Mouse (Mus musculus): ENCODE measurements at regions not wholly inside any gene's neighbourhood (a gene's known extent, or its start where the extent isn't known, plus 50 kb on each side); places are given as distances from the start of the nearest gene placed in this dataset.

DNA sequence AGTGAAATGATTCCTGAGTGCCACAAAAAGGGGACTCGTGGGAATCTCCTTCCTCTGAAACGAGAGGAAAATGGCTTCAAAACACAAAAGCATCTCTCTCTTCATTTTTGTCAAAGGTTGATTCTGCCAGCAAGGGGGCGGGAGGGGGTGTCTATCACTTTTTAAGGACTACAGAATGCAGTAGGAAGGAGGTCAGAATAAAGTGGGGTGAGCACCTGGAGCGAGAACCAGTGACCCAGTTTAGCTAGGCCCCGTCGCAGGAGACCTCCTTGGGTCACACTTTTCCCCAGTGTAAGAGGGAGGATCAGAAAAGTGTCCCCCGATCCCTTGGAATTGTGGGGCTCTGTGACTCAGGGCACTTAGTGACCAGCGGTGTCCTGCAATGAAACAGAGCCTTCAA, 133.1 kb downstream of the Tgfb2 start:
- ATAC-seq (replicated peaks; ENCODE audit: poor library complexity) = no peak

- ATAC-seq (replicated peaks; ENCODE audit: poor library complexity) = peak; percentile 36
Measured at GRCm38 (mm10) chr1:186572092-186572491, 133.7 kb downstream of the Tgfb2 start.

GRCm38 (mm10) chr1:186568496-186568895, 137.3 kb downstream of the Tgfb2 start:
- no peak for ATAC-seq (replicated peaks; ENCODE audit: poor library complexity)

DNA sequence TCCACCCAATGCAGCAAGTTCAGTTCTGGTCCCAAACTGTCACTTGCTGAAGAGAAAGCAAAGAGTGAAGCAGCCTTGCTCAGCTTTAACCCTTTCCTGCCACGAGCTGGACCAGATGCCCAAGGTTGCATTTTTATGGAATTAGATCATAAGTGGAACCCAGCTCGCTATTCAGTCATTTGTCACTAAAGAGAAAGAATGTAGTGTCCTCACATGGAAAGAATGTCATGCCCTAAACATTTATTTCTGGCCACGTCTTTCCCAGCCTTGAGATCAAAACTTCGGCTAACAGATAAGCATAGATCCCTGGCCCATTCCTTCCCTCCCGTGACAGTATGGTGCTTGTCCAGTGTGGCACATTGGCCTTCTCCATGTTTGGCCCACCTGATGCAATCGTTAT, 137.7 kb downstream of the Tgfb2 start:
- no peak for ATAC-seq (replicated peaks; ENCODE audit: poor library complexity)

DNA sequence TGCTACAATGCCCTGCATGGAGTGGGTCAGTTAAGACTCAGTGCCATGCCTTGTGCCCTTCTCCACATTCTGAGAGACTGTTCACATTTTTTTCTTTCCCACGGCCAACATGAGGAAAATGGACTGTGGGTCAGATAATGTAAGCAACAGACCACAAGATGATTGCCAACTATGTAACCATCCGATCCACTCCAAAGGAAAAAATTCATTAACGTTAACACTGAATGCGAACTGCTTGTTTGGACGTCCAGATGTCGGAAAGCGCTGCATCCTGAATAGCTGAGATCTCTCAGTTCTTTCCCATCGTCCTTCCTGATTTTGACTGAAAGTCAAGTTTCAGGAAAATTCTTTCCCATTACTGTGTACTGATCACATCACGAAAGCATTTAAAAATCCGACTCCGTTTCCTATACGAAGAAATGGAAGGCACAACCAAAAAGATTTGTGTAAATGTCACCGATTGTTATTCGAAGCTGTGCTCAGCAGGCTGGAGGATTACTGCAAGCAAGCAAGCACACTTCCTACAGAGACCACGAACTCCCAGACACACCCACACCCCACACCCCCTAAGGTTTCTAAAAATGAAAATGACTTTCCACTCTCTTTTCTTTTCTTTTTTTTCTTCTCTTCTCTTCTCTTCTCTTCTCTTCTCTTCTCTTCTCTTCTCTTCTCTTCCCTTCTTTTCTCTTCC, 138.5 kb downstream of the Tgfb2 start:
- peak; percentile 54 for ATAC-seq (replicated peaks; ENCODE audit: poor library complexity)

- ATAC-seq (replicated peaks; ENCODE audit: poor library complexity) = no peak
Measured at GRCm38 (mm10) chr1:186562027-186562426, 143.8 kb downstream of the Tgfb2 start.

- no peak for ATAC-seq (replicated peaks; ENCODE audit: poor library complexity)
Measured at GRCm38 (mm10) chr1:186555441-186555975, 150.3 kb downstream of the Tgfb2 start.

GRCm38 (mm10) chr1:186554520-186555010, 151.2 kb downstream of the Tgfb2 start:
- no peak for ATAC-seq (replicated peaks; ENCODE audit: poor library complexity)

GRCm38 (mm10) chr1:186552689-186553088, 153.1 kb downstream of the Tgfb2 start:
- peak; percentile 59 for ATAC-seq (replicated peaks; ENCODE audit: poor library complexity)

GRCm38 (mm10) chr1:186550265-186550885, 155.4 kb downstream of the Tgfb2 start:
- no peak for ATAC-seq (replicated peaks; ENCODE audit: poor library complexity)

- ATAC-seq (replicated peaks; ENCODE audit: poor library complexity) = peak; percentile 83
Measured at GRCm38 (mm10) chr1:186549207-186549606, 156.6 kb downstream of the Tgfb2 start.

GRCm38 (mm10) chr1:186546386-186547185, 159.2 kb downstream of the Tgfb2 start:
- peak; percentile 75 for ATAC-seq (replicated peaks; ENCODE audit: poor library complexity)

DNA sequence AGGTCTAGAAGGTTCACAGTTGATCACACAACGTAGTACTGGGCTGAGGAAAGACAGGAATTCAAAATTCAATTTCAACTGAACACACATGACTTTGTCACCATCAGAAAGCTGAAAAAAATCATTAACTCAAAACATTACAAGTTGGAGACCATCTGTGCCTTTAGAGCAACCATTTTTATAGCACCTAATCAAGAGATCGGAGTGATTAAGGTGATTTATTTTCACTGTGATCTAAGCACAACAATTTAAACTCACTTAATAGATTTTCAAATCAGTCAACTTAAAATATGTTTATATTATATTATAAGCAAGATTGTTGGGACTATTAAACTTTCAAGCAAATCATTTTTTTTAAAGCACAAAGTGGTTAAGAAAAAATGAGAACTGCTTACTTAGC, 165.7 kb downstream of the Tgfb2 start:
- no peak for ATAC-seq (replicated peaks; ENCODE audit: poor library complexity)

DNA sequence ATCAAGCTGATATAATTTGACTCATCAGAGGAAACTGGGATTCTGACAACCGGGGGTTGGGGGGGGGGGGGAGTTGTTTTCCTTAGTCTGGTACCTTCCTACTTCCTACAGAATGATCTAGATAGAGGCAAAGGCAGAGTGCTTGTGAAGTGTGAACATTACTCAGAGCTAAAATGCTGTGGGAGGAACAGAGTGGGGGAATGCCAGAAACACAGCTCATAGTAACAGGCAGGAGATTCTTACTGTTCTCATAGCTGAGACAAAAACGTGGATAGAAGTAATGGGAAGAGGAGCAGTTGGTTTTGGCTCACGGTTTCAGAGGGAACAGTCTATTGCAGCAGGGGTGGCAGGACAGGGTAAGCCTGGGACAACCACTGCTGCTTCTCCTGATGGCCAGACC, 167.6 kb downstream of the Tgfb2 start:
- ATAC-seq (replicated peaks; ENCODE audit: poor library complexity) = no peak

DNA sequence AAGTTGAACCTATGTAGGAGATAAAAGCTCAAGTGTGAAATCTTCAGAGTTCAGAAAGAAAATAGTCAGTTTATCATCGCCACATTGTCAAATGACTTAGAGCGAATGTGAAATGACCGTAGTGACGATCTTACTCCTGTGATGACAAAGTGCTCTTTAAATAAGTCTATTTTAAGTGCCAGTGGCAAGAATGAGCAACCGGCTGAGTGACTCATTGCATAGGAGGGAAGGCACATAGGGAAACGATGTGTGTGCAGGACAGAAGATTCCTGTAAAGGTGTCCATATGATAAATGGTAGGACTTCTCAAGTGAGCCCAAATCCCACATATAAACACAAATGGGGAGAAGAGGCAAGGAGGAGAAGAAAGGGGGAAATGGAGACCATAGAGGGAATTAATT, 189.8 kb downstream of the Tgfb2 start:
- ATAC-seq (replicated peaks; ENCODE audit: poor library complexity) = no peak

DNA sequence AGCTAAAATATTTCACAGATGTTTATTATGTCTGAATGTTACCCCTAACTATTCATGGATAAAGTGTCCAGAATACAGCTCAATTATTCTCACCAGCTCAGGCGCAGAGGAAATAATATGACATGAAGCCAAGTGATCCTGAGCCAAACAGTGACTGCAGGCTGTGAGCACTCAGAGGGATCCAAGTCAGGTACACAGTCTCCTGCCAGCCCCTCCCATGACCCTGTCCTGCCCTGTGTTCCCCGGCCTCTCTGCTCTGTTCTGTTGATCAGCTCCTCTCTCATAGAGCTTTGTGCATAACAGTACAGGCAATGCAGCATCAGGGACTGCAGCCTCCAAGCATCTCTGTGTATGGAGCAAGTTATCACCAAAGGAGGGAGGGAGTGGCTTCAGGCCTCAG, 190.7 kb downstream of the Tgfb2 start:
- ATAC-seq (replicated peaks; ENCODE audit: poor library complexity) = no peak

DNA sequence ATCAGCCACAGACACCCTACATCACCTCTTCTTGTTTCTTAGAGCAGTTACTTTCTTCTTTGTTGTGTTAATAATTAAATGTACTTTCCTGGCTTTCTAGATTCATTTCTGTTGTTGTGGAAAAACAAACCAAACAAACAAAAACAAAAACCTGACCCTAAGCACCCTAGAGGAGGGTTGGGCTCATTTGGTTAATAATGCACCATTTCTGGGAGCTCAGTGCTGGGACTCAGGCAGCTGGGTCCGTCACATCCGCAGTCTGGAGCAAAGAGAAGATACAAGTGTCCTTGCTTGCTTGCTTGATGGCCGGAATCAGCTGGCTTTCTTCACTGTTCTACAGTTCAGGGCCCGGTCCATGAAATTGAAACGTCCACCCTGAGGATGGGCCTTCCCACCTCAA, 191.9 kb downstream of the Tgfb2 start:
- ATAC-seq (replicated peaks; ENCODE audit: poor library complexity) = no peak

DNA sequence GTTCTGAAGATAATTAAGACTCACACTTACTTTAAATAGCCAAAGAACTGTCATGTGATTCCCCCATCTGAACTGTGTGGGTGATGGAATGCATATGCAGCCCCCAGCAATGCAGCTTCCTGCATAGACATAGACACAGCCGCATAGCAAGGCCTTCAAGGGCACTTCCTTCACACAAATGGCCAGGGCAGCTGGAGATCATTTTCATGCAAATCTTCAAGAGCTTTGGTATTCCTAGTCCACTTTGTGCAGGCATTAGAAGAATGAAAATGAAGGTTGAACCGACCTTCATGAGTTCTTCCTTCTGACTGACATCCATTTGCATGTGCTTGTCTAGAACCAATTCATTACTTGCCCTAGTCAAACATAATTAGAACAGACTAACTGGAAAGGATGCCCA, 195.3 kb downstream of the Tgfb2 start:
- ATAC-seq (replicated peaks; ENCODE audit: poor library complexity) = no peak

GRCm38 (mm10) chr1:186508358-186508757, 197.4 kb downstream of the Tgfb2 start:
- ATAC-seq (replicated peaks; ENCODE audit: poor library complexity) = peak; percentile 92

DNA sequence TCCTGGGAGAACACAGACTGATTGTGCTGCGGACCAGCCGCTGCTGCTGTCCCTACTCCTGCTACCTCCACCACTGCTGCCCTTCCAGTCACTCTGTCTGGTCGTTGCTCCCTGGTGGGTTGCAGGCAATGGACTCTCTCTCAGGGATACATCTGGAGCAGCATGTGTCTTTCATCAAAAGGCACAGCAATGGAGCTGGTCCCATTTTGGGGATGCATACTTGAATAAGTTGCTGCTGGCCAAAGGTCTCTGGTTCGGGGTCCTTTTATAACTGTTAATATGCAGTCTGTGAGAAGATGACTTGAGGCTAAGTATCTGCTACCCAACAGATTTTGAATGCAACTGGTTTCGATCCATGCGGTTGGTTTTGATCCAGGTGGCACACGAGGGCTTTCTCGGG, 197.8 kb downstream of the Tgfb2 start:
- no peak for ATAC-seq (replicated peaks; ENCODE audit: poor library complexity)

- ATAC-seq (replicated peaks; ENCODE audit: poor library complexity) = no peak
Measured at GRCm38 (mm10) chr1:186506517-186506916, 199.3 kb downstream of the Tgfb2 start.

DNA sequence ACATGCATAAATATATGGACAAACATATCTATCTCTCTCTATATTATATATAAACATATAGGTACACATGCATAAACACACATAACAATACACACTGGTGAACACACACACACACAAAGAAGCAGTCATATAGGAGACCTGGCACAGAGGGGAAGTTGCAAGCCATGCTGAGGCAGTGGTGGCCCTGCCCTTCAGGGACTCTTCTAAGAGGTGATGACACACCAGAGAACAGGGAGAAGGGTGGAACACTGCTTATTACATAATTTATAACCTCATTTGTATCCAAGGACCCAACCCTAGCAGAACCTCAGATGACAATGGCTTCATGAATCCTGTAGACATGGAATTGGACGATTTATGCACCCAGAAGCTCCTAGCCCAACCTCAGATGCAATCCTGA, 199.9 kb downstream of the Tgfb2 start:
- ATAC-seq (replicated peaks; ENCODE audit: poor library complexity) = peak; percentile 75

Measured in megakaryocyte progenitor cell, adult 5-6 weeks (primary cell).